Mouse (Mus musculus): ENCODE data around the gene Prkab2. TPM values are rescaled to one million over a fixed set of nuclear protein-coding genes. Genes with fewer than 3 reads are reported as not detected.

The Prkab2 gene
- polyA plus RNA-seq, 1 experiment from 2014 or later = 5.1 TPM

GRCm38 (mm10) chr3:97697291-97697690 is 39.3 kb downstream of the Prkab2 start:
- Histone ChIP-seq H3K4me3 (no peak overlapping the region), H3K9ac (no peak overlapping the region), H3K27me3 (no peaks in the 10 kb centered on the region), H3K27ac (no peak overlapping the region), H3K9me3 (no peaks in the 10 kb centered on the region), H3K36me3 (no peaks in the 10 kb centered on the region), H3K4me2 (no peak overlapping the region), H3K4me1 (peaks cover 14% of the 10 kb centered on the region)
- ATAC-seq (ENCODE audit: borderline replicate concordance, extremely low read depth, low FRiP score, low TSS enrichment) = no peak
- 66% methylated on average over 9 of the region's 9 CpGs for WGBS

DNA sequence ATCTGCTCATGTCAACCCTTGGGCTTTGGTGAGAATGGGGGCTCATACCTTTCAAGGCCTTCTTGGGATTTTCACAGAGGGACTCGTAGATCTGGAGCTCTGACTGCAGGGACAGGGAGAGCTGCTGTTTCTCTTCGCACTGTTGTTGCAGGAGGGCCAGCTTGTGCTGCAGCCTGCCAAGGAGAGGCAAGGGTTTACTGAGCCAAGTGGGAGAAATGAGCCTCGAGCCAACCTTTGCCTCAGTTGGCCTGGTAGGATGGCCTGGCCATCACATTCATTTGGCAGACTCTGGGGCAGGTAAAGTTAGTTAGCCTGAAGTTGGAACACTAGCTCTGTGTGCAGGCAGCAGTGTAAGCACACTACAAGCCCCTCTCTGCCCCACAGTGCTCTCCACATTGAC is 41.1 kb downstream of the Prkab2 start:
- Histone ChIP-seq H3K9me3 (no peaks in the 10 kb centered on the region), H3K27ac (no peak overlapping the region), H3K9ac (no peak overlapping the region), H3K27me3 (no peaks in the 10 kb centered on the region), H3K4me3 (no peak overlapping the region), H3K36me3 (no peaks in the 10 kb centered on the region), H3K4me2 (no peak overlapping the region), H3K4me1 (peaks cover 5% of the 10 kb centered on the region)
- 70% methylated on average over 3 of the region's 3 CpGs for WGBS
- no peak for ATAC-seq (ENCODE audit: borderline replicate concordance, extremely low read depth, low FRiP score, low TSS enrichment)

GRCm38 (mm10) chr3:97701198-97701597 is 43.2 kb downstream of the Prkab2 start:
- 36% methylated on average over 3 of the region's 3 CpGs for WGBS

GRCm38 (mm10) chr3:97702448-97703080 is 44.6 kb downstream of the Prkab2 start:
- H3K4me3 ChIP-seq = no peak overlapping the region
- WGBS = 87% methylated on average over 11 of the region's 11 CpGs
- no peak overlapping the region for H3K27ac ChIP-seq
- H3K36me3 ChIP-seq = no peaks in the 10 kb centered on the region
- no peaks in the 10 kb centered on the region for H3K4me1 ChIP-seq
- no peak for ATAC-seq (ENCODE audit: borderline replicate concordance, extremely low read depth, low FRiP score, low TSS enrichment)
- H3K27me3 ChIP-seq = no peaks in the 10 kb centered on the region
- no peak overlapping the region for H3K9ac ChIP-seq
- no peaks in the 10 kb centered on the region for H3K9me3 ChIP-seq
- H3K4me2 ChIP-seq = no peak overlapping the region

More at GRCm38 (mm10) chr3:97701198-97701597, 43.2 kb downstream of the Prkab2 start:
- Histone ChIP-seq H3K27ac (no peak overlapping the region), H3K36me3 (no peaks in the 10 kb centered on the region), H3K4me3 (no peak overlapping the region), H3K4me1 (no peaks in the 10 kb centered on the region), H3K4me2 (no peak overlapping the region), H3K9ac (no peak overlapping the region), H3K27me3 (no peaks in the 10 kb centered on the region), H3K9me3 (no peaks in the 10 kb centered on the region)
- ATAC-seq (ENCODE audit: borderline replicate concordance, extremely low read depth, low FRiP score, low TSS enrichment) = no peak

- H3K27me3 ChIP-seq = no peaks in the 10 kb centered on the region
- no peaks in the 10 kb centered on the region for H3K4me1 ChIP-seq
- no peak overlapping the region for H3K9ac ChIP-seq
- H3K36me3 ChIP-seq = no peaks in the 10 kb centered on the region
- no peak for ATAC-seq (ENCODE audit: borderline replicate concordance, extremely low read depth, low FRiP score, low TSS enrichment)
- no peak overlapping the region for H3K27ac ChIP-seq
- H3K4me3 ChIP-seq = no peak overlapping the region
- H3K4me2 ChIP-seq = no peak overlapping the region
- WGBS = 75% methylated on average over 3 of the region's 3 CpGs
- H3K9me3 ChIP-seq = no peaks in the 10 kb centered on the region
Measured at GRCm38 (mm10) chr3:97705508-97705907, 47.5 kb downstream of the Prkab2 start.

- ATAC-seq (ENCODE audit: borderline replicate concordance, extremely low read depth, low FRiP score, low TSS enrichment) = no peak
- Histone ChIP-seq H3K4me1 (no peaks in the 10 kb centered on the region), H3K27ac (no peak overlapping the region), H3K27me3 (no peaks in the 10 kb centered on the region), H3K9me3 (no peaks in the 10 kb centered on the region), H3K4me3 (no peak overlapping the region), H3K9ac (no peak overlapping the region), H3K36me3 (no peaks in the 10 kb centered on the region), H3K4me2 (no peak overlapping the region)
- 87% methylated on average over 4 of the region's 4 CpGs for WGBS
Measured at GRCm38 (mm10) chr3:97706561-97706960, 48.6 kb downstream of the Prkab2 start.

DNA sequence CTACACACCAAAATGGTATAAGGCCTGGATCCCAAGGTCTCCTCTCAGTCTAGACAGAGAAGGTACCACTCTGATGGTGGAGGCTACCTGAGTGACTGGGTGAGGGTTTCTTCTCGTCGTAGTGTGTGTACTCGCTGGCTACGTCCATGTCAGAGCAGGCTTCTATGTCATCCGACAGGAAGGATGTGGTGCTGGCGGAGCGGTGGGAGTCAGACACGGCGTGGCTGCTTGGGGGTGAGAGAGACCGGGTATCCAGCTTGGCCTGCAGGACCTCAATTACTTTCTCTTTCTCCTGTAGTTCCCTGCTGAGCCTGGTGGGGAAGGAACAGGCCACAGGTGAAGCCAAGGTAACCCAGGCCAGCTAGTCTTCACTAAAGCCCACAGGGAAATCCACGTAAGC is 52.1 kb downstream of the Prkab2 start:
- Histone ChIP-seq H3K27me3 (no peaks in the 10 kb centered on the region), H3K4me2 (no peak overlapping the region), H3K4me3 (no peak overlapping the region), H3K9ac (no peak overlapping the region), H3K4me1 (no peaks in the 10 kb centered on the region), H3K9me3 (no peaks in the 10 kb centered on the region), H3K36me3 (no peaks in the 10 kb centered on the region), H3K27ac (no peak overlapping the region)
- 90% methylated on average over 11 of the region's 11 CpGs for WGBS
- no peak for ATAC-seq (ENCODE audit: borderline replicate concordance, extremely low read depth, low FRiP score, low TSS enrichment)

GRCm38 (mm10) chr3:97710881-97711280 is 52.9 kb downstream of the Prkab2 start:
- 49% methylated on average over 5 of the region's 5 CpGs for WGBS
- Histone ChIP-seq H3K4me2 (no peak overlapping the region), H3K4me3 (no peak overlapping the region), H3K27ac (no peak overlapping the region), H3K9ac (no peak overlapping the region), H3K4me1 (no peaks in the 10 kb centered on the region), H3K27me3 (no peaks in the 10 kb centered on the region), H3K9me3 (no peaks in the 10 kb centered on the region), H3K36me3 (no peaks in the 10 kb centered on the region)
- no peak for ATAC-seq (ENCODE audit: borderline replicate concordance, extremely low read depth, low FRiP score, low TSS enrichment)

DNA sequence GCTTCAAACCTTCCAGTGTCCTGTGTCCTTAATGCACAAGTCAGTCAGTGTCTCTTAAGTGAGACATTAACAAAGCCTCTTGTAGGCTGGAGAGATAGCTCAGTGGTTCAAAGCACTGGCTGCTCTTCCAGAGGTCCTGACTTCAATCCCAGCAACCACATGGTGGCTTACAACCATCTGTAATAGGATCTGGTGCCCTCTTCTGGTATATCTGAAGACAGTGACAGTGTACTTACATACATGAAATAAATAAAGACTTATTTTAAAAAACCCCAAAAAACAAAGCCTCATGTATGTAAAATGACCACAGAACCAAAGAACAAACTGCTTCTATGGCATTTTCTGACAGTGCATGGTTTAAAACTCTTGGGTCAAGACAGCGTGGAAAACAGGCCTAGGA is 57.9 kb downstream of the Prkab2 start:
- H3K4me3 ChIP-seq = no peak overlapping the region
- ATAC-seq (ENCODE audit: borderline replicate concordance, extremely low read depth, low FRiP score, low TSS enrichment) = no peak
- WGBS = 81% methylated on average over 1 of the region's 1 CpGs
- no peak overlapping the region for H3K9ac ChIP-seq
- H3K4me1 ChIP-seq = no peaks in the 10 kb centered on the region
- H3K4me2 ChIP-seq = no peak overlapping the region
- H3K36me3 ChIP-seq = no peaks in the 10 kb centered on the region
- H3K27ac ChIP-seq = no peak overlapping the region
- H3K27me3 ChIP-seq = no peaks in the 10 kb centered on the region
- H3K9me3 ChIP-seq = no peaks in the 10 kb centered on the region

- no peak overlapping the region for H3K4me2 ChIP-seq
- ATAC-seq (ENCODE audit: borderline replicate concordance, extremely low read depth, low FRiP score, low TSS enrichment) = no peak
- no peak overlapping the region for H3K9ac ChIP-seq
- no peak overlapping the region for H3K27ac ChIP-seq
- no peaks in the 10 kb centered on the region for H3K9me3 ChIP-seq
- H3K4me1 ChIP-seq = no peaks in the 10 kb centered on the region
- H3K36me3 ChIP-seq = no peaks in the 10 kb centered on the region
- WGBS = 76% methylated on average over 9 of the region's 9 CpGs
- H3K4me3 ChIP-seq = no peak overlapping the region
- H3K27me3 ChIP-seq = no peaks in the 10 kb centered on the region
Measured at GRCm38 (mm10) chr3:97719116-97719515, 61.1 kb downstream of the Prkab2 start.

Small RNA genes lying within 50 kb of the gene (microRNA-seq; reads per million reads assigned to microRNA genes)
- gene Mir7225 = not detected

Other genes starting within 250 kb of the Prkab2 start
- gene Olfr1402, start 236.2 kb upstream of the Prkab2 start, polyA plus RNA-seq (2015; fragmentation: Nextera tagmentation; extraction: Ambion mirVana) = not detected in 2 replicates
- gene Chd1l, start 48.0 kb upstream of the Prkab2 start, polyA plus RNA-seq (2015; fragmentation: Nextera tagmentation; extraction: Ambion mirVana) = 17.3 and 18.2 TPM in 2 replicates
- gene Fmo5, start 29.4 kb upstream of the Prkab2 start, polyA plus RNA-seq (2015; fragmentation: Nextera tagmentation; extraction: Ambion mirVana) = 3.0 and 3.2 TPM in 2 replicates
- not detected in 2 replicates for gene Gm17651, start 16.5 kb downstream of the Prkab2 start, polyA plus RNA-seq (2015; fragmentation: Nextera tagmentation; extraction: Ambion mirVana)
- 16.4 and 18.3 TPM in 2 replicates for gene Pde4dip, start 230.5 kb downstream of the Prkab2 start, polyA plus RNA-seq (2015; fragmentation: Nextera tagmentation; extraction: Ambion mirVana)
- gene Sec22b, start 243.0 kb downstream of the Prkab2 start, polyA plus RNA-seq (2015; fragmentation: Nextera tagmentation; extraction: Ambion mirVana) = 147 and 157 TPM in 2 replicates